Mouse (Mus musculus): ENCODE measurements around the gene Gm8906.
"Not testable (repeated sequence)": the region's sequence is repeated elsewhere in the genome, so short reads cannot be mapped to it uniquely, and the experiment has no call there.

Gm8906 gene

DNA sequence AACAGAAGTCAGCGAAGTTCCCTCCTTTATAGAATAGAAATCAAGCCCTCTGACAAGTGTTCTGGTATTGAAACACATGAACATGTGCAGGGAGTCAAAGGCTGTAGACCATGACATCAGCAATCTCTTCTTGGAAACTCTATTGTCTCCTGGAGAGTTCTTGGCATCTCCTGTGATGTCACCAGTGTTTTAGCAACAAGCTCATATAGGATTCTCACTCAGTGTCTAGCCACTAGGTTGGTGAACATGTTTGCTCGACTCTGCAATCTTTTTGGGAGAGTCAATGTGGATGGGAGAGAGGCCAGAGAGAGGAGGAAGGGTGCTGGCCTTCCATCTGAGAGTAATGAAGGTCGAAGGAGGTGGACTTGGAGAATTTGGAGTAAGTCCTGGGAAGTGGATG, at the start of gene Gm8906:
Gm8906 (plus strand) TSS at position 301 of the 400 bp plus-strand sequence.
- not testable (repeated sequence) for DNase-seq (ENCODE audit: low read depth, low spot score)
